Mouse (Mus musculus) kidney, adult 11 months (tissue): ENCODE measurements around the gene Nop14.

Experiments used
- DNase-seq: peaks from one replicate; pipeline ENCODE4 v3.0.0; 2022

The Nop14 gene

DNA sequence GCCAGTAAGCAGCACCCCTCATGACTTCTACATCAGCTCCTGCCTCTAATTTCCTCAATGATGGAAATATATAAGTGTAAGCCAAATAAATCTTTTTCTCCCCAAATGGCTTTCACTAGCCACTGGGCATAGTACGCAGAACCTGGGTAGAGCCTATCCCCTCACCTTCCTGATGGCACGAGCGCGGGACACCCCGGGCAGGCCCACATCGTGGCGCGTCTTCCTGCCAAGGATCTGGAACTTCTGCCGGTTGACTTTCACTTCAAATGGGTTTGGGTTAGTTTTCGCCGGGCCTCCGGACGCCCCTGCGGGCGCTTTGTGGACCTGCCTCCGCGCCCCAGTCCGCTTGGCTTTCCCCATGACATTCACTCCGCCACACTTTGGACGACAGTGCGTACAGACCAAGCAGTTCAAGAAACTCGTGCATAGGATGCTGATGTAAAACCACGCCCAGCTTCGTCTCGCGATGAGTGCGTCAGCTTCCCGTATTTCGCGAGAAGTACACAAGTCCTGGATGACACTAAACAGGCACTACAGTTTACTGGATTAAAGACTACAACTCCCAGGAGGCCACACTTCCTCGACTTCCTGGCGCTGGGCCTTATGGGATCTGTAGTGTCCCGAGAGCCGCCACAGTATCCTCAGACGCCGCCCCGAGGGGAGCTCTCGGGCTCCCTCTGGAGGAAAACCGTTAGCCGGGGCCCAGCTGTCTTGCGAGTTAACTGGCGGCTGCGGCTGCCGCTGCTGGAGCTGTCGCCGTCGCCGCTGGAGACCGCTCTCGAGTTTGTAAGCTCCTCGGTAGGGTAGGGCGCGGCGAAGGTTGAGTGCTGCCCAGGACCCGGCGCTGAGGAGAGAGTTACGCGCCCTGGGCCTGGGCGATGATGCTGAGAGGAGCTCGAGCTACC is at the start of gene Nop14, which contains the start of gene Grk4:
Nop14 (minus strand) TSS at position 463 of the 905 bp plus-strand sequence.
Grk4 (plus strand) TSS at position 694 of the 905 bp plus-strand sequence.
- peak; percentile 100 for DNase-seq

DNA sequence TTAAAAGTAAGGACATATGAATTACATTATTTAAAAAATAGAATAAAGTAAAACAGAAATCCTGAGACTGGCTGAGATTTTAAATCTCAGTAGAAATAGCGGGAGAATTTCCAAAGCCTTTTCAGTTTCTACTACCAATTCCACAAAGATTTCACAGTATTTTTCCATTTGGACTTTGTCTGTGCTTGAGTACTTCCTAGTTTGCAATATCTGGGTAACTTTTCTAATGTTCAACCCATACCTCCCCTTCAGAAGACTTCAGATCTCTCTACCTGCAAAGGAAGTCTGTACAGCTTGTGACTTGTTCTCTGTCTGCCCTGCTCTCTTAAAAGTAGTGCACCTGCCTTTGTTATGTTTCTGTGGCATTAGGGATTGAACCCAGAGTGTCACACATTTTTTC is 48.5 kb upstream of the Nop14 start:
- no peak for DNase-seq

DNA sequence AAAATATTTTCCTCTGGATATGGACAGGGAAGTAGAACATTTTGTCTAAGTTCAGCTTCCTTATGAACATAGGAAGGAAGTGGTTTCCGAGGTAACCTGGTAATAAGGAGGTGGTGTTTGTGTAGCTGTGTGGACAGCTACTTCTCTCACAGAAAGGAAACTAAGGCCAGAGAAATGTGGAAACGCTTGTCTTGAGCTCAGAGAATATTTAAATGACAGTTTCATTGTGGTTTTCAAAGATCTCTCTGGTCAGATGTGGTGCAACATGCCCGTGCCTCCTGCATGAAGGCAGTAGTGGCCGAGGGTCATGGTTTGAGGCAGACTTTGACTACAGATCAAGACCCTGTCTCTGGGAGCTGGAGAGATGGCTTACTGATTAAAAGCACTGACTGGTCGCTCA is 35.6 kb upstream of the Nop14 start:
- DNase-seq, result no peak

DNA sequence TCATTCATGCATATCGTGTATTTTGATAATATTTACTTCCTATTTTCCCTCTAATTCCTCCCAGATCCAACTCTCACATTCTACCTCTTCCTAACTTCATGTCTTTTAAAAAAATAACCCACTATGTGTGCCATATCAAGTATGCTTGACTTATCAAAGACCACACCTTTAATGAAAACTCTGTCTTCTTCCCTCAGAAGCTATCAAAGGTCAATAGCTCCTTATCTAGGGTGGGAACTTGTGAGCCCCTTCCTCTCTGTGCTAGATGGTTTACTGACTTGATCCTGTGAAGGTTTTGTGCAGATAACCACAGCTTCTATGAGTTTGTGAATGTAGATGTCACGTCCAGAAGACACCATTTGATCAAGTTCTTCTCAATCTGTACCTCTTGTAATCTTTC is 32.8 kb upstream of the Nop14 start:
- DNase-seq, result no peak

GRCm38 (mm10) chr5:34689868-34690267 is 29.9 kb upstream of the Nop14 start:
- DNase-seq, result no peak

- DNase-seq, result peak; percentile 1
Measured at GRCm38 (mm10) chr5:34670280-34670679, 10.3 kb upstream of the Nop14 start.

DNA sequence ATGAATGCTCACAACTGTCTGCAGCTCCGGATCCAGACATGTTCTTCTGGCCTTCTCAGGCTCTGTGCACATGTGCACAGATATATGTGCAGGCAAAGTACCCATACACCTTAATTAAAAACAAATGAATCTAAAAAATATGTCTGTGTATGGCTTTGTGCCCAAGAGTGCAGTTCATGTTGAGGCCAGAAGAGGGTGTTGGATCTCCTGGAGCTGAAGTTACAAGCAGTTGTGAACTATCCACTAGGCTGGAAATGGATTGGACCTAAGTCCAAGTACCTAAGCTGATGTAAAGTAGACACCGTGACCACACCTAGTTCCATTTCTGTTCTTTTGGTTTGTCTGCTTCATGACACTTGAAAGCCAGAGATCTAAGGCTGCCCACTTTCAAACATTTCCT is 9.5 kb upstream of the Nop14 start:
- peak; percentile 3 for DNase-seq

- DNase-seq, result no peak
Measured at GRCm38 (mm10) chr5:34663231-34663630, 3.3 kb upstream of the Nop14 start.

DNA sequence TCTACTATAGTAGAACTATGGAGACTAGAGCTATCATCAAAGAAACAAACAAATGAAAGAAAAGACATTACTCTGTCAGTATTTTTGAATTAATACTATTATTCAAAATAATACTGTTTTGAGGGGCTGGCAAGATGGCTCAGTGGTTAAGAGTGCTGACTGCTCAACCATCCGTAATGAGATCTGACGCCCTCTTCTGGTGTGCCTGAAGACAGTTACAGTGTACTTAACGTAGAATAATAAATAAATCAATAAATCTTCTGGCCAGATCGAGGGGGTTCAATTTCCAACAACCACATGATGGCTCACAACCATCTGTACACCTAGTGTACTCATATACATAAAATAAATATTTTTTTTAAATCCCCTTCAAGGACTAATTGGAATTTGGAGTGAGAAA is 2.0 kb upstream of the Nop14 start:
- DNase-seq, result no peak

- no peak for DNase-seq
Measured at GRCm38 (mm10) chr5:34660591-34661130, 713 bp upstream of the Nop14 start.

GRCm38 (mm10) chr5:34657556-34657955 is 2.4 kb downstream of the Nop14 start:
- no peak for DNase-seq

- no peak for DNase-seq
Measured at GRCm38 (mm10) chr5:34654881-34655280, 5.1 kb downstream of the Nop14 start.

GRCm38 (mm10) chr5:34652961-34653360 is 7.0 kb downstream of the Nop14 start:
- DNase-seq, result no peak

- no peak for DNase-seq
Measured at GRCm38 (mm10) chr5:34647581-34647980, 12.4 kb downstream of the Nop14 start.

DNA sequence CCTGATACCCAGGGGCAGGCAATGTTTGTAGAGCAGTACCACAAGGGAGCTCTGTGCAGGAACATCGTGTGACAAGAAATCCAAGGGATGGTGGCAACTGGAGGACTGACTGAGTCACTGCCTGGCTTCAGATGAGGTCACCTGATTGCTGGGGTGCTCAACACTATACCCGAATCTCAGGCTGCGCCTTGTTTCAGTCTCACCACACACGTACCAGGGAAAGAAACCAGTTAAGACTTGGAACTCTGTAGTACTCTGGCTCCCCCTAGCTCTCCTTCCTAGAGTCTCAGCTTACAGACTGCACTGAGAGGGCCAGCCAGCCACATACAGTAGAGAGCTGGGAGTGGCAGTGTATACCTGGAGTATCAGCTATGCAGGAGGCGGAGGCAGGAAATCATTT is 17.0 kb downstream of the Nop14 start:
- peak; percentile 31 for DNase-seq

DNA sequence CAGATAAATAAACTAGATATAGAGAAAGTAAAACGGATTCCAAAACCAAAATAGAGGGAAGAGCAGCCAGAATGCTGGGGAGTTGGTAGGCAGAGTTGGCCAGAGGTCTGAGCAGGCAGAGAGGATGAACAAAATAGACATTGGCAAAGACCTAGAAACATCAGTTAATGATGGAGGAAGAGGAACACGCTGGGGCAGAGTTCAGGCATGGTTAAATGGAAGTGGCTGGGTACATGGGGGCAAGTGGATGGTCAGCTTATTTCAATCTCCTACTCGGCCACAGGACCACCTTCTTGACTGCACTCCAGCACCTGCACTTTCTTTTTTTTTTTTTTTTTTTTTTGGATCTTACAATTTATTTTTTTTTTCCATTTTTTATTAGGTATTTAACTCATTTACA is 18.0 kb downstream of the Nop14 start:
- DNase-seq, result peak; percentile 37

GRCm38 (mm10) chr5:34637591-34638156 is 22.3 kb downstream of the Nop14 start:
- DNase-seq, result no peak

DNA sequence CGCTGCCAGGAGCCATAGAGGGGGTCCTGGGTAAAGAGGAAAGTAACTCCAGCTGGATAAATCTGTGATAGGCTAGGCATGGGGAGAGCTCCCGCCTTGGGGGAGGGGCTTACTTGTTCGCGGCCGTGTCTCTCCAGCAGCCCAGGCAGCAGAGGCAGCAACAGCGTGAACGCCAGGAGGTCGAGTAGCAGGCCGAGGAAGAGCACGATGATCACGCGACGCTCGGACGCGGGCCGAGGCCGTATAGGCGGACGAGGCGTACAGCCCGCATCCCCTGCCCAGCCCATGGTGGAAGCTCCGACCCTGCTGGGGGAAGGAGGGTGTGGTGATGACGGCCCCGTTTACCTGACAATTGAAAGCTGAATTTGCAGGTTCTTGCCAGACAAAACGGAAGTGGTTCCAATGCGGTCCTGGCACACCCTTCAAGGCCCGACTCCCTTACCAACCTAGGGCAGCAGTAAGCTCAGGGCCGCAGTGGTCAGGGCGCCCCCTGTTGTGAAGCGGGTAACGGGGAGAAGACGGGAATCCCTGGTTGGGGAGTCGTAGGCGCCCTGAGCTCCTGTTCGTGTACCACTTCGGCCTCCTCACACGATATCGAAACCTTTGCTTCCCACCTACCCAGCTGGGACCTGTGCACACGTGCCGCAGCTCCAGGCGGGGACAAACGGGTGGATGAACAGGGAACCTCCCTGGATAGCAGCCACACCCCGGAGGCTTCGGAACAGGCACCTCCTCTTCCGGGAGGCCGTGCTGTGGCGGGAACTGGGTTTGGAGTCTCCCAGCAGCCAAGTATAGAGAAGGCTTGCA is 23.3 kb downstream of the Nop14 start, which contains the start of gene Mfsd10:
Mfsd10 (minus strand) TSS at position 732 of the 807 bp plus-strand sequence.
- peak; percentile 66 for DNase-seq

DNA sequence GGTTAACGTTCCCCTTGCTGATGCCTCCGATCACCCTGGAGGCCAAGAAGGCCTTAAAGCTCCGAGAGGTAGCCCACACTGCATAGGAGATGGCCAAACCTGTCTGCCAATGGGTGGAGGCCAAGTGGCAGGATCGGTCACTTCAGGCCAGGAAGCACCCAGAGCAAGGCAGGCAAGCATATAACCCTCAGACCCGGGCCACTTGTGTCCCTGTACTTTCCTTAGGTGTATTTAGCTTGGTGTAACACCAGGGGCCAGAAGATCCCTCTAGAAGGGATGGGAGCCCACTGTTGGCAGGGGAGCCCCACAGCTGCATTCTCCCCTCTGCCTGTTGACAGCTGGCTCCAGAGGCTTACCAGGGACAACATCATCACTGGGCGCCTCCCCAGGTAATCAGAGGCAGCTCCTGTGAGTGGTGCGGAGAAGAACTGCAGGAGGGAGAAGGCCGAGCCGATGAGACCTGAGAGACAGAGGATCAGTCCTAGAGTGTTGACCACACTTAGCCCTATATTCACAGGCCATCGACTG is 24.2 kb downstream of the Nop14 start:
- no peak for DNase-seq

DNA sequence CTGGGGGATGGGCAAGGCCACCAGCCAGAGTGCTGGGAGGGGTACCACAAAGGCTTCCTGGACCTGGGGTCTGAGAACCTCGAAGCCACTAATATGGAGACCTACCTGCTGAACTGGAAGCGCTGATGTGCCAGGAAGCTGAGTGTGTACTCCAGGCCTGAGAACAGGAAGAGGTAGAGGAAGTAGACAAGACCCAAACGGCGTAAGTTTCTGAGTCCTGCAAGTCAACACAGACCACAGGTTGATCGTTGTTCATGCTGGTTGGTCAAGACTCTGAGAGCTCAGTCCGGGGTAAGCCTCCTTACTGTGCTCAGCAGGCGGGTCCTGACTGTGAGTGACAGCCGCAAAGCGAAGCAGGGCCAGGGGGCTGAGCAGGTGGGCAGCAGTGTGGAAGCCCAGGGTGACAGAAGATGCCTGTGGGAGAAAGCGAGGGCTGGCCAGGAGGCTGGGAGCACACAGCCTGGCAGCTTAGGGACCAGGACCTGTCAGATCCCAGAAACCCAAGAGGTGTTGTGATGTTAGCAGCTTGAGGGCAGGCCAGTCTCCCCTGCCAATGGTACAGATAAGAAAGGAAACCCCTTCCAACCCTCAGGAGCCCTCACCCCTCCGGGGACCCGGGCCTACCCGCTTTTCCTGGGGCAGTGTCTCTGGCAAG is 25.1 kb downstream of the Nop14 start:
- DNase-seq, result no peak

- DNase-seq, result no peak
Measured at GRCm38 (mm10) chr5:34633641-34634040, 26.3 kb downstream of the Nop14 start.

GRCm38 (mm10) chr5:34632996-34633395 is 27.0 kb downstream of the Nop14 start:
- no peak for DNase-seq
